Mouse (Mus musculus) brown adipose tissue, adult 24 weeks (tissue): ENCODE results near the gene Adamts9. TPM values are rescaled to one million over a fixed set of nuclear protein-coding genes. Genes with fewer than 3 reads are reported as not detected.

Experiments
- polyA plus RNA-seq: library from polyadenylated mRNA; stranded (reverse); fragments of >200 nt; gene quantifications from 2 replicates; pipeline ENCODE4 v1.2.4, GENCODE M21; 2012; ENCODE audit not compliant: missing spikeins, insufficient read depth, insufficient read length

The Adamts9 gene
- polyA plus RNA-seq, 1 experiment = 4.0 TPM

Other genes starting within 250 kb of the Adamts9 start
- gene Prickle2, start 237.3 kb downstream of the Adamts9 start, polyA plus RNA-seq = 2.1 and 8.0 TPM in 2 replicates
- gene A730049H05Rik, start 127.0 kb downstream of the Adamts9 start, polyA plus RNA-seq = not detected in 2 replicates
- gene Gm15737, start 74.1 kb downstream of the Adamts9 start, polyA plus RNA-seq = not detected in 2 replicates